Mouse (Mus musculus) lung, adult 2 months (tissue): ENCODE data around the gene Cep89.

Source experiments
- CTCF ChIP-seq: fragments of 200-500 bp; IDR thresholded peaks from 2 replicates; pipeline ENCODE4 v1.5.1; 2011; ENCODE audit warnings: mild to moderate bottlenecking, low read length, control low read depth; ENCODE audit not compliant: insufficient read depth
- POLR2A ChIP-seq: fragments of 200-500 bp; IDR thresholded peaks from 2 replicates; pipeline ENCODE4 v1.6.1; 2011; ENCODE audit warnings: low read depth, mild to moderate bottlenecking, control low read depth, low read length, borderline replicate concordance; ENCODE audit errors: extremely low read depth

GRCm38 (mm10) chr7:35349886-35350684 lies 46.8 kb upstream of the Cep89 start:
- TF ChIP-seq CTCF, result no peak
- TF ChIP-seq POLR2A, result no peak
